Mouse (Mus musculus): ENCODE data around the gene Atg7. TPM values are rescaled to one million over a fixed set of nuclear protein-coding genes. Genes with fewer than 3 reads are reported as not detected.

Gene Atg7
- polyA plus RNA-seq, 1 experiment from 2014 or later: 10.9 TPM

GRCm38 (mm10) chr6:114742209-114743003 lies 99.5 kb downstream of the Atg7 start:
- H3K27me3 ChIP-seq (ENCODE audit: insufficient read depth, low read length): no peaks in the 10 kb centered on the region
- H3K36me3 ChIP-seq (replicated peaks; ENCODE audit: insufficient read depth, low read length): no peaks in the 10 kb centered on the region; the same call in 1 of the 2 replicates
- H3K4me1 ChIP-seq (ENCODE audit: insufficient read depth): no peaks in the 10 kb centered on the region
- H3K9me3 ChIP-seq (ENCODE audit: low read length): no peaks in the 10 kb centered on the region
- no peak for TF ChIP-seq EP300 (IDR thresholded peaks at IDR 0.05; ENCODE audit: low read depth)
- TF ChIP-seq CTCF (IDR thresholded peaks at IDR 0.05; ENCODE audit: low read depth): no peak
- WGBS (ENCODE audit: insufficient replicate concordance): 73% methylated on average over 12 of the region's 12 CpGs
- H3K4me3 ChIP-seq (ENCODE audit: low read depth, low read length): no peak overlapping the region
- ATAC-seq: no peak
- no peak overlapping the region for H3K27ac ChIP-seq (ENCODE audit: low read depth)
- no peak for DNase-seq
- no peak overlapping the region for H3K4me2 ChIP-seq (ENCODE audit: low read depth, low read length)
- no peak overlapping the region for H3K9ac ChIP-seq (replicated peaks)

- ATAC-seq: no peak
Observed at GRCm38 (mm10) chr6:114743126-114743525, 100.2 kb downstream of the Atg7 start.

GRCm38 (mm10) chr6:114743845-114744244 lies 100.9 kb downstream of the Atg7 start:
- Histone ChIP-seq H3K27me3 (ENCODE audit: insufficient read depth, low read length) (no peaks in the 10 kb centered on the region), H3K4me2 (ENCODE audit: low read depth, low read length) (no peak overlapping the region), H3K9ac (replicated peaks) (no peak overlapping the region), H3K27ac (ENCODE audit: low read depth) (no peak overlapping the region), H3K36me3 (replicated peaks; ENCODE audit: insufficient read depth, low read length) (no peaks in the 10 kb centered on the region; the same call in 1 of the 2 replicates), H3K4me1 (ENCODE audit: insufficient read depth) (no peaks in the 10 kb centered on the region), H3K4me3 (ENCODE audit: low read depth, low read length) (no peak overlapping the region), H3K9me3 (ENCODE audit: low read length) (no peaks in the 10 kb centered on the region)
- TF ChIP-seq CTCF (IDR thresholded peaks at IDR 0.05; ENCODE audit: low read depth) (no peak), EP300 (IDR thresholded peaks at IDR 0.05; ENCODE audit: low read depth) (no peak)
- DNase-seq (no peak), ATAC-seq (no peak)
- WGBS (ENCODE audit: insufficient replicate concordance): 72% methylated on average over 2 of the region's 2 CpGs

More at GRCm38 (mm10) chr6:114743126-114743525, 100.2 kb downstream of the Atg7 start:
- Histone ChIP-seq H3K4me3 (ENCODE audit: low read depth, low read length) (no peak overlapping the region), H3K27me3 (ENCODE audit: insufficient read depth, low read length) (no peaks in the 10 kb centered on the region), H3K36me3 (replicated peaks; ENCODE audit: insufficient read depth, low read length) (no peaks in the 10 kb centered on the region; the same call in 1 of the 2 replicates), H3K9ac (replicated peaks) (no peak overlapping the region), H3K9me3 (ENCODE audit: low read length) (no peaks in the 10 kb centered on the region), H3K4me2 (ENCODE audit: low read depth, low read length) (no peak overlapping the region), H3K27ac (ENCODE audit: low read depth) (no peak overlapping the region), H3K4me1 (ENCODE audit: insufficient read depth) (no peaks in the 10 kb centered on the region)
- WGBS (ENCODE audit: insufficient replicate concordance): 76% methylated on average over 8 of the region's 8 CpGs
- DNase-seq: no peak
- TF ChIP-seq EP300 (IDR thresholded peaks at IDR 0.05; ENCODE audit: low read depth): no peak
- TF ChIP-seq CTCF (IDR thresholded peaks at IDR 0.05; ENCODE audit: low read depth): no peak

- no peak overlapping the region for H3K4me2 ChIP-seq (ENCODE audit: low read depth, low read length)
- DNase-seq: no peak
Observed at GRCm38 (mm10) chr6:114746439-114746974, 103.6 kb downstream of the Atg7 start.

GRCm38 (mm10) chr6:114748419-114748818 lies 105.5 kb downstream of the Atg7 start:
- Histone ChIP-seq H3K4me2 (ENCODE audit: low read depth, low read length) (no peak overlapping the region), H3K27ac (ENCODE audit: low read depth) (no peak overlapping the region), H3K4me1 (ENCODE audit: insufficient read depth) (no peaks in the 10 kb centered on the region), H3K9ac (replicated peaks) (no peak overlapping the region), H3K36me3 (replicated peaks; ENCODE audit: insufficient read depth, low read length) (no peaks in the 10 kb centered on the region), H3K27me3 (ENCODE audit: insufficient read depth, low read length) (no peaks in the 10 kb centered on the region), H3K4me3 (ENCODE audit: low read depth, low read length) (no peak overlapping the region), H3K9me3 (ENCODE audit: low read length) (no peaks in the 10 kb centered on the region)
- DNase-seq (no peak), ATAC-seq (no peak)
- TF ChIP-seq EP300 (IDR thresholded peaks at IDR 0.05; ENCODE audit: low read depth) (no peak), CTCF (IDR thresholded peaks at IDR 0.05; ENCODE audit: low read depth) (no peak)
- 47% methylated on average over 3 of the region's 3 CpGs for WGBS (ENCODE audit: insufficient replicate concordance)

More at GRCm38 (mm10) chr6:114746439-114746974, 103.6 kb downstream of the Atg7 start:
- Histone ChIP-seq H3K9me3 (ENCODE audit: low read length) (no peaks in the 10 kb centered on the region), H3K4me3 (ENCODE audit: low read depth, low read length) (no peak overlapping the region), H3K4me1 (ENCODE audit: insufficient read depth) (no peaks in the 10 kb centered on the region), H3K9ac (replicated peaks) (no peak overlapping the region), H3K27ac (ENCODE audit: low read depth) (no peak overlapping the region), H3K27me3 (ENCODE audit: insufficient read depth, low read length) (no peaks in the 10 kb centered on the region), H3K36me3 (replicated peaks; ENCODE audit: insufficient read depth, low read length) (no peaks in the 10 kb centered on the region)
- WGBS (ENCODE audit: insufficient replicate concordance): 69% methylated on average over 7 of the region's 7 CpGs
- no peak for TF ChIP-seq CTCF (IDR thresholded peaks at IDR 0.05; ENCODE audit: low read depth)
- ATAC-seq: no peak

GRCm38 (mm10) chr6:114748882-114749281 lies 106.0 kb downstream of the Atg7 start:
- H3K9me3 ChIP-seq (ENCODE audit: low read length): no peaks in the 10 kb centered on the region

More at GRCm38 (mm10) chr6:114748882-114749281, 106.0 kb downstream of the Atg7 start:
- WGBS (ENCODE audit: insufficient replicate concordance): 71% methylated on average over 3 of the region's 3 CpGs
- H3K4me1 ChIP-seq (ENCODE audit: insufficient read depth): no peaks in the 10 kb centered on the region
- ATAC-seq: no peak
- no peak overlapping the region for H3K27ac ChIP-seq (ENCODE audit: low read depth)
- no peak overlapping the region for H3K4me3 ChIP-seq (ENCODE audit: low read depth, low read length)
- H3K4me2 ChIP-seq (ENCODE audit: low read depth, low read length): no peak overlapping the region
- H3K36me3 ChIP-seq (replicated peaks; ENCODE audit: insufficient read depth, low read length): no peaks in the 10 kb centered on the region
- TF ChIP-seq EP300 (IDR thresholded peaks at IDR 0.05; ENCODE audit: low read depth) (no peak), CTCF (IDR thresholded peaks at IDR 0.05; ENCODE audit: low read depth) (no peak)
- DNase-seq: no peak
- H3K9ac ChIP-seq (replicated peaks): no peak overlapping the region
- no peaks in the 10 kb centered on the region for H3K27me3 ChIP-seq (ENCODE audit: insufficient read depth, low read length)
